Mouse (Mus musculus): ENCODE data around the gene Olfr1058. TPM values are rescaled to one million over a fixed set of nuclear protein-coding genes. Genes with fewer than 3 reads are reported as not detected.

The Olfr1058 gene
- polyA plus RNA-seq (2014; fragmentation: Illumina TruSeq; extraction: RNeasy Lipid Tissue Mini Kit (QIAGEN cat#74804); ENCODE audit: low read depth, low replicate concordance): not detected

DNA sequence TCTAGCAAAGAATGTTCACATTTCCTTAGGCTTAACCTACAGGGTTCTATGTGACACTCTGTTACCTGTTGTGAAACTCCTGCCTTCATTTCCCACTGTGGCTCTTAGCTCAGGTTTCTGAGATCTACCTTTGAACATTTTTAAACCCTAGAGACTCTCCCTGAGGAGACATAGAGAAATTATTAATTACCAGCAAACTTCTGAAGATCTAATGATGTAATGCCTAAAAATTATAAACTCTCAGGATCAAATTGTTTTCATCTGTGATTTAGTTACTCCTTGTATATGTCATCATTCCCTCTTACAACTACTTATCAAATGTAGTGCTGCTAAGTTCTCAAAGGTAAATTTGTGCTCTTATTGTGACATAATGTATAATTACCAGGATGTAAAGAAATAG lies at the start of gene Olfr1058:
Gene Olfr1058, minus strand, starts transcription at position 101 of the 400 bp plus-strand sequence.

GRCm38 (mm10) chr2:86426649-86427048 lies 38.3 kb upstream of the Olfr1058 start, which contains the start of gene Olfr1062:
Olfr1062 (minus strand) TSS chr2:86426749.

DNA sequence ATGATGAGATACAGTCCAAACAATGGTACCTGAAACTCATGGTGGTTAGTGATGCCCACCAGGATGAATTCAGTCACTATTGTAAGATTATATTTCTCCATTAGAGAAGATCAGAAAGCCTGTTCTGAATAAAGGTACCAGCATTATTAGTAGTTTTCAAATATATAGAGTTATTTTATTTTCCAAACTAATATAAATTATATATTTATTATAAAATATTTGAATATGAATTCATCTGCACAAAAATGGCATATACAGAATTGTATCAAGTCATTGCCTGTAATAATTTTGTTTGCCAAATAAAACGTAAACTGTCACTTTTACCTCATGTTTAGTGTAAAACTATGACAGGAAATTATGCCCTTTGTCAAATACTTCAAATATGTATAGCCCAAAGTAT lies 25.6 kb upstream of the Olfr1058 start, which contains the start of gene Olfr1061:
Gene Olfr1061, minus strand, starts transcription at position 101 of the 400 bp plus-strand sequence.

GRCm38 (mm10) chr2:86378293-86378692 lies 10.1 kb downstream of the Olfr1058 start, which contains the start of gene Olfr1057:
Olfr1057 (minus strand) TSS chr2:86378393.

DNA sequence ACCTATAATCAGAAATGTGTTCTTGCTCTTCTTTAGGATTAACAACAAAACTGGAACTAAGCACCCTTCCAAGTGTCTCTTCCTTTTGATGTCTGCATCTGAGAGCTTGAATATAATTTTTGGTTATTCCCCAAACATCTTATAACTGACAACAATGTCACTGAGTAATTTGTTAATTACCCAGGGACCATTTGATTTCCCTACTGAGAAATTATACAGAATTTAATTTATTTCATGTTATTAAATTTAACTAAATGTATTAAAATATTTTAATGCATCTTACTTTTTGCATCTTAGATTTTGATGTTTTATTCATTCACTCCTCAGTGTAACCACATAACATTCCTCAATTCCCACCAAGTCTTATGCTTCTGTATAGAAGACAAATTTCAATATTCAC lies 26.0 kb downstream of the Olfr1058 start, which contains the start of gene Olfr1056:
Gene Olfr1056, minus strand, starts transcription at position 101 of the 400 bp plus-strand sequence.

DNA sequence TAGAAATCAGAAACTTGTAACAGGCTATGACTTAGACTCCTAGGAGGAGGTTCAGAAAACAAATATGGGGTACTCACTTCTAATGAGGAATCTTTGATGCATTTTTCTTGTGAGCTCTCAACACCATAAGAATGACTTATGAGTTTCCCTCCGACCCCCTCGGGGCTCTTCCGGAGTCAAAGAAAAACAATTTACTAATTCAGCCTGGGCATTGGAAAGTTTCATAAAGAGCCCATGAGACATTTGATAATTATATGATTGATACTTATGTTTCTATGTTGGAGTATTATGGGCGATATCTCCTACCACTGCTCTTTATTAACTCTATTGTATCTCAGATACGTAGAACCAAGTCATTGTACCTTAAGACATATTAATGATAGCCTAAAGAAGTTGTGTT lies 38.2 kb downstream of the Olfr1058 start, which contains the start of gene Olfr1055:
Gene Olfr1055, minus strand, starts transcription at position 101 of the 400 bp plus-strand sequence.

DNA sequence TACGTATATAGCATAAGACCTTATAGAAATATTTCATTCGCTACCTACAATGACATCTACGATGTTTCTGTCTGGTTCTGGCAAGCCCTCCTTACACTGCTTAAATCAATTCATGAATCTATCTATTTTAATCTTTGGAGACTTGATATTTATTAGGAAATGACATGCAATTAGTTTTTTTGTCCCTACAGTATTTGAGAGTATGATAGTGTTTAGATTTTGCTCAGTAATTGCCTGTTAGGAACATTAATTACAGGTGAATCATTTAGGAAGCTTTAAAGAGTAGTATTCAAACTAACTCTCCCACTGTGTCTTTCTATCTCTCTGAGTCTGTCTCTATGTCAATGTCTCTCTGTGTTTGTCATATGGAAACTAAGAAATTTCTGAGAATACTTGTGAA lies 53.0 kb downstream of the Olfr1058 start, which contains the start of gene Olfr1054:
Gene Olfr1054, minus strand, starts transcription at position 101 of the 400 bp plus-strand sequence.

Other genes starting within 250 kb of the Olfr1058 start
- gene Olfr1040, start 241.8 kb downstream of the Olfr1058 start, polyA plus RNA-seq (2014; fragmentation: Illumina TruSeq; extraction: RNeasy Lipid Tissue Mini Kit (QIAGEN cat#74804); ENCODE audit: low read depth, low replicate concordance): not detected
- gene Olfr1042, start 226.7 kb downstream of the Olfr1058 start, polyA plus RNA-seq (2014; fragmentation: Illumina TruSeq; extraction: RNeasy Lipid Tissue Mini Kit (QIAGEN cat#74804); ENCODE audit: low read depth, low replicate concordance): not detected
- gene Olfr1043, start 221.0 kb downstream of the Olfr1058 start, polyA plus RNA-seq (2014; fragmentation: Illumina TruSeq; extraction: RNeasy Lipid Tissue Mini Kit (QIAGEN cat#74804); ENCODE audit: low read depth, low replicate concordance): not detected
- not detected for gene Olfr1044, start 210.7 kb downstream of the Olfr1058 start, polyA plus RNA-seq (2014; fragmentation: Illumina TruSeq; extraction: RNeasy Lipid Tissue Mini Kit (QIAGEN cat#74804); ENCODE audit: low read depth, low replicate concordance)
- gene Olfr52, start 202.9 kb downstream of the Olfr1058 start, polyA plus RNA-seq (2014; fragmentation: Illumina TruSeq; extraction: RNeasy Lipid Tissue Mini Kit (QIAGEN cat#74804); ENCODE audit: low read depth, low replicate concordance): not detected
- not detected for gene Olfr1045, start 185.6 kb downstream of the Olfr1058 start, polyA plus RNA-seq (2014; fragmentation: Illumina TruSeq; extraction: RNeasy Lipid Tissue Mini Kit (QIAGEN cat#74804); ENCODE audit: low read depth, low replicate concordance)
- not detected for gene Olfr1046, start 169.2 kb downstream of the Olfr1058 start, polyA plus RNA-seq (2014; fragmentation: Illumina TruSeq; extraction: RNeasy Lipid Tissue Mini Kit (QIAGEN cat#74804); ENCODE audit: low read depth, low replicate concordance)
- not detected for gene Olfr1047, start 157.2 kb downstream of the Olfr1058 start, polyA plus RNA-seq (2014; fragmentation: Illumina TruSeq; extraction: RNeasy Lipid Tissue Mini Kit (QIAGEN cat#74804); ENCODE audit: low read depth, low replicate concordance)
- gene Olfr1048, start 148.3 kb downstream of the Olfr1058 start, polyA plus RNA-seq (2014; fragmentation: Illumina TruSeq; extraction: RNeasy Lipid Tissue Mini Kit (QIAGEN cat#74804); ENCODE audit: low read depth, low replicate concordance): not detected
- gene Olfr1049, start 130.2 kb downstream of the Olfr1058 start, polyA plus RNA-seq (2014; fragmentation: Illumina TruSeq; extraction: RNeasy Lipid Tissue Mini Kit (QIAGEN cat#74804); ENCODE audit: low read depth, low replicate concordance): not detected
- not detected for gene Olfr1051, start 109.5 kb downstream of the Olfr1058 start, polyA plus RNA-seq (2014; fragmentation: Illumina TruSeq; extraction: RNeasy Lipid Tissue Mini Kit (QIAGEN cat#74804); ENCODE audit: low read depth, low replicate concordance)
- gene Olfr1052, start 96.1 kb downstream of the Olfr1058 start, polyA plus RNA-seq (2014; fragmentation: Illumina TruSeq; extraction: RNeasy Lipid Tissue Mini Kit (QIAGEN cat#74804); ENCODE audit: low read depth, low replicate concordance): not detected
- not detected for gene Olfr1053, start 73.3 kb downstream of the Olfr1058 start, polyA plus RNA-seq (2014; fragmentation: Illumina TruSeq; extraction: RNeasy Lipid Tissue Mini Kit (QIAGEN cat#74804); ENCODE audit: low read depth, low replicate concordance)
- not detected for gene Olfr1054, start 53.1 kb downstream of the Olfr1058 start, polyA plus RNA-seq (2014; fragmentation: Illumina TruSeq; extraction: RNeasy Lipid Tissue Mini Kit (QIAGEN cat#74804); ENCODE audit: low read depth, low replicate concordance)
- not detected for gene Olfr1055, start 38.3 kb downstream of the Olfr1058 start, polyA plus RNA-seq (2014; fragmentation: Illumina TruSeq; extraction: RNeasy Lipid Tissue Mini Kit (QIAGEN cat#74804); ENCODE audit: low read depth, low replicate concordance)
- gene Olfr1056, start 26.1 kb downstream of the Olfr1058 start, polyA plus RNA-seq (2014; fragmentation: Illumina TruSeq; extraction: RNeasy Lipid Tissue Mini Kit (QIAGEN cat#74804); ENCODE audit: low read depth, low replicate concordance): not detected
- gene Olfr1057, start 10.2 kb downstream of the Olfr1058 start, polyA plus RNA-seq (2014; fragmentation: Illumina TruSeq; extraction: RNeasy Lipid Tissue Mini Kit (QIAGEN cat#74804); ENCODE audit: low read depth, low replicate concordance): not detected
- not detected for gene Olfr1061, start 25.5 kb upstream of the Olfr1058 start, polyA plus RNA-seq (2014; fragmentation: Illumina TruSeq; extraction: RNeasy Lipid Tissue Mini Kit (QIAGEN cat#74804); ENCODE audit: low read depth, low replicate concordance)
- not detected for gene Olfr1062, start 38.2 kb upstream of the Olfr1058 start, polyA plus RNA-seq (2014; fragmentation: Illumina TruSeq; extraction: RNeasy Lipid Tissue Mini Kit (QIAGEN cat#74804); ENCODE audit: low read depth, low replicate concordance)
- not detected for gene Olfr1065, start 62.0 kb upstream of the Olfr1058 start, polyA plus RNA-seq (2014; fragmentation: Illumina TruSeq; extraction: RNeasy Lipid Tissue Mini Kit (QIAGEN cat#74804); ENCODE audit: low read depth, low replicate concordance)
- not detected for gene Olfr1066, start 67.7 kb upstream of the Olfr1058 start, polyA plus RNA-seq (2014; fragmentation: Illumina TruSeq; extraction: RNeasy Lipid Tissue Mini Kit (QIAGEN cat#74804); ENCODE audit: low read depth, low replicate concordance)
- not detected for gene Olfr228, start 98.8 kb upstream of the Olfr1058 start, polyA plus RNA-seq (2014; fragmentation: Illumina TruSeq; extraction: RNeasy Lipid Tissue Mini Kit (QIAGEN cat#74804); ENCODE audit: low read depth, low replicate concordance)
- not detected for gene Olfr1076, start 119.9 kb upstream of the Olfr1058 start, polyA plus RNA-seq (2014; fragmentation: Illumina TruSeq; extraction: RNeasy Lipid Tissue Mini Kit (QIAGEN cat#74804); ENCODE audit: low read depth, low replicate concordance)
- gene Olfr1079, start 153.9 kb upstream of the Olfr1058 start, polyA plus RNA-seq (2014; fragmentation: Illumina TruSeq; extraction: RNeasy Lipid Tissue Mini Kit (QIAGEN cat#74804); ENCODE audit: low read depth, low replicate concordance): not detected
- not detected for gene Olfr1080, start 169.7 kb upstream of the Olfr1058 start, polyA plus RNA-seq (2014; fragmentation: Illumina TruSeq; extraction: RNeasy Lipid Tissue Mini Kit (QIAGEN cat#74804); ENCODE audit: low read depth, low replicate concordance)
- gene Olfr1082, start 210.4 kb upstream of the Olfr1058 start, polyA plus RNA-seq (2014; fragmentation: Illumina TruSeq; extraction: RNeasy Lipid Tissue Mini Kit (QIAGEN cat#74804); ENCODE audit: low read depth, low replicate concordance): not detected